Mouse (Mus musculus) testis, adult 2 months (tissue): ENCODE measurements around the gene Ptprb. TPM values are rescaled to one million over a fixed set of nuclear protein-coding genes. Genes with fewer than 3 reads are reported as not detected.

Source experiments
- H3K27ac ChIP-seq: fragments of 200-500 bp; 2 replicates; pipeline ENCODE4 v1.5.1; 2012; ENCODE audit warnings: low read depth, low read length; ENCODE audit not compliant: control insufficient read depth, insufficient read depth
- H3K27me3 ChIP-seq: fragments of 200-500 bp; 2 replicates; pipeline ENCODE4 v1.6.1; 2012; ENCODE audit warnings: mild to moderate bottlenecking, low read length, moderate library complexity; ENCODE audit not compliant: control insufficient read depth, insufficient read depth
- H3K36me3 ChIP-seq: fragments of 200-500 bp; 2 replicates; pipeline ENCODE4 v1.6.1; 2012; ENCODE audit warnings: mild to moderate bottlenecking, low read length; ENCODE audit not compliant: control insufficient read depth, insufficient read depth
- H3K4me1 ChIP-seq: fragments of 200-500 bp; 2 replicates; pipeline ENCODE4 v1.6.1; 2012; ENCODE audit warnings: low read length; ENCODE audit not compliant: control insufficient read depth, insufficient read depth
- H3K4me3 ChIP-seq: fragments of 200-500 bp; 2 replicates; pipeline ENCODE4 v1.5.1; 2012; ENCODE audit warnings: low read depth, mild to moderate bottlenecking, low read length, moderate library complexity, mixed read lengths; ENCODE audit not compliant: control insufficient read depth
- CTCF ChIP-seq: fragments of 200-500 bp; IDR thresholded peaks from 2 replicates; pipeline ENCODE4 v1.5.1; 2012; ENCODE audit warnings: low read depth, mild to moderate bottlenecking, inconsistent platforms, low read length, moderate library complexity; ENCODE audit not compliant: control insufficient read depth, insufficient read depth, insufficient replicate concordance
- POLR2A ChIP-seq: fragments of 200-500 bp; IDR thresholded peaks from 2 replicates; pipeline ENCODE4 v1.6.1; 2012; ENCODE audit warnings: low read depth, mild to moderate bottlenecking, inconsistent platforms, low read length, moderate library complexity; ENCODE audit not compliant: control insufficient read depth
- polyA plus RNA-seq: library from polyadenylated mRNA; depleted of rRNA; stranded (reverse); fragments of >200 nt; gene quantifications from 2 replicates; pipeline ENCODE4 v1.2.3, GENCODE M21; 2012

Ptprb gene
- polyA plus RNA-seq, 1 experiment: 1.0 TPM

GRCm38 (mm10) chr10:116374111-116374510 is 98.8 kb downstream of the Ptprb start:
- no peak overlapping the region for H3K4me3 ChIP-seq
- no peaks in the 10 kb centered on the region for H3K27me3 ChIP-seq
- H3K4me1 ChIP-seq: no peaks in the 10 kb centered on the region
- TF ChIP-seq POLR2A (no peak), CTCF (no peak)
- no peaks in the 10 kb centered on the region for H3K36me3 ChIP-seq
- no peak overlapping the region for H3K27ac ChIP-seq

GRCm38 (mm10) chr10:116376853-116377252 is 101.5 kb downstream of the Ptprb start:
- no peak overlapping the region for H3K27ac ChIP-seq
- H3K4me1 ChIP-seq: no peaks in the 10 kb centered on the region
- TF ChIP-seq POLR2A (no peak), CTCF (no peak)
- no peaks in the 10 kb centered on the region for H3K36me3 ChIP-seq
- H3K4me3 ChIP-seq: no peak overlapping the region
- H3K27me3 ChIP-seq: no peaks in the 10 kb centered on the region

- no peaks in the 10 kb centered on the region for H3K36me3 ChIP-seq
- no peak overlapping the region for H3K27ac ChIP-seq
- no peaks in the 10 kb centered on the region for H3K4me1 ChIP-seq
- no peaks in the 10 kb centered on the region for H3K27me3 ChIP-seq
- no peak overlapping the region for H3K4me3 ChIP-seq
- TF ChIP-seq CTCF (no peak), POLR2A (no peak)
These were observed 107.7 kb downstream of the Ptprb start for GRCm38 (mm10) chr10:116382826-116383685.

- no peak for TF ChIP-seq CTCF
- TF ChIP-seq POLR2A: no peak
- Histone ChIP-seq H3K36me3 (no peaks in the 10 kb centered on the region), H3K4me3 (no peak overlapping the region), H3K27me3 (no peaks in the 10 kb centered on the region), H3K27ac (no peak overlapping the region), H3K4me1 (no peaks in the 10 kb centered on the region)
These were observed 109.1 kb downstream of the Ptprb start for GRCm38 (mm10) chr10:116384401-116384800.

- no peak for TF ChIP-seq CTCF
- no peak for TF ChIP-seq POLR2A
- no peaks in the 10 kb centered on the region for H3K4me1 ChIP-seq
- no peak overlapping the region for H3K4me3 ChIP-seq
- H3K27me3 ChIP-seq: no peaks in the 10 kb centered on the region
- no peak overlapping the region for H3K27ac ChIP-seq
- H3K36me3 ChIP-seq: no peaks in the 10 kb centered on the region
These were observed 111.1 kb downstream of the Ptprb start for GRCm38 (mm10) chr10:116386391-116386885.

GRCm38 (mm10) chr10:116388840-116389239 is 113.5 kb downstream of the Ptprb start:
- Histone ChIP-seq H3K27me3 (no peaks in the 10 kb centered on the region), H3K4me1 (no peaks in the 10 kb centered on the region), H3K36me3 (no peaks in the 10 kb centered on the region), H3K27ac (no peak overlapping the region), H3K4me3 (no peak overlapping the region)
- TF ChIP-seq CTCF (no peak), POLR2A (no peak)

- H3K4me1 ChIP-seq: peaks cover 9% of the 10 kb centered on the region
- peak overlapping the region; percentile 47 for H3K27ac ChIP-seq
- TF ChIP-seq CTCF: no peak
- no peak for TF ChIP-seq POLR2A
- H3K36me3 ChIP-seq: no peaks in the 10 kb centered on the region
- H3K27me3 ChIP-seq: no peaks in the 10 kb centered on the region
- H3K4me3 ChIP-seq: no peak overlapping the region
These were observed 118.6 kb downstream of the Ptprb start for GRCm38 (mm10) chr10:116393790-116394475.
